Mouse (Mus musculus) neural tube, embryonic 13.5 days (tissue): ENCODE results near the gene Gal3st2c. TPM values are rescaled to one million over a fixed set of nuclear protein-coding genes. Genes with fewer than 3 reads are reported as not detected.
A peak's percentile ranks its signal among the peaks of the same experiment; 100 is the strongest.
"Not testable (repeated sequence)": the region's sequence is repeated elsewhere in the genome, so short reads cannot be mapped to it uniquely, and the experiment has no call there.

Source experiments
- ATAC-seq: fragments of 200-750 bp; cut with Nextera tagmentation; 2 replicates; pipeline ENCODE4 v1.8.0; 2017; ENCODE audit warnings: low read depth, mild to moderate bottlenecking, moderate TSS enrichment, moderate library complexity
- H3K27ac ChIP-seq: fragments of 300-500 bp; sonication (generic); replicated peaks from 2 replicates; pipeline ENCODE4 v1.5.1; 2015; ENCODE audit warnings: moderate library complexity, mild to moderate bottlenecking, inconsistent platforms
- H3K27me3 ChIP-seq: fragments of 300-500 bp; sonication (generic); 2 replicates; pipeline ENCODE4 v1.6.1; 2015; ENCODE audit warnings: mild to moderate bottlenecking, inconsistent platforms
- H3K36me3 ChIP-seq: fragments of 300-500 bp; sonication (generic); 2 replicates; pipeline ENCODE4 v1.6.1; 2015; ENCODE audit warnings: mild to moderate bottlenecking, inconsistent platforms
- H3K4me1 ChIP-seq: fragments of 300-500 bp; sonication (generic); replicated peaks from 2 replicates; pipeline ENCODE4 v1.6.1; 2015; ENCODE audit warnings: inconsistent platforms
- H3K4me2 ChIP-seq: fragments of 300-500 bp; sonication (generic); 2 replicates; pipeline ENCODE4 v1.6.1; 2015; ENCODE audit warnings: inconsistent platforms, mild to moderate bottlenecking, moderate library complexity
- H3K4me3 ChIP-seq: fragments of 300-500 bp; sonication (generic); 2 replicates; pipeline ENCODE4 v1.5.1; 2015; ENCODE audit warnings: mild to moderate bottlenecking, inconsistent platforms
- H3K9ac ChIP-seq: fragments of 300-500 bp; sonication (generic); 2 replicates; pipeline ENCODE4 v1.6.1; 2015; ENCODE audit warnings: moderate library complexity, mild to moderate bottlenecking, inconsistent platforms
- H3K9me3 ChIP-seq: fragments of 300-500 bp; sonication (generic); 2 replicates; pipeline ENCODE4 v1.6.1; 2016; ENCODE audit warnings: inconsistent platforms
- WGBS: fragments of 180-500 bp; shearing (Covaris S2); methylation state at CpG from one replicate; pipeline ENCODE4 v1.1.7; 2015; 5-methylcytosine and 5-hydroxymethylcytosine counted together
- polyA plus RNA-seq: library from polyadenylated mRNA; unstranded; fragments of >200 nt; fragmentation: Nextera tagmentation; extraction: Ambion mirVana; gene quantifications from 2 replicates; pipeline ENCODE4 v1.2.1, GENCODE M21; 2015

Gene Gal3st2c
- polyA plus RNA-seq, 1 experiment from 2014 or later = not detected

- not testable (repeated sequence) for H3K4me2 ChIP-seq, ATAC-seq, H3K4me1 ChIP-seq, H3K36me3 ChIP-seq, H3K9ac ChIP-seq, H3K4me3 ChIP-seq, H3K27ac ChIP-seq, H3K9me3 ChIP-seq, H3K27me3 ChIP-seq
- WGBS = 80% methylated on average over 2 of the region's 2 CpGs
Observed at GRCm38 (mm10) chr1:94005954-94006506, 15.7 kb downstream of the Gal3st2c start.

GRCm38 (mm10) chr1:94008826-94009225, 18.5 kb downstream of the Gal3st2c start:
- H3K4me1 ChIP-seq, H3K27ac ChIP-seq, H3K27me3 ChIP-seq, ATAC-seq, H3K9ac ChIP-seq, H3K4me2 ChIP-seq, H3K4me3 ChIP-seq, H3K36me3 ChIP-seq, H3K9me3 ChIP-seq: not testable (repeated sequence)
- WGBS = 89% methylated on average over 16 of the region's 19 CpGs

DNA sequence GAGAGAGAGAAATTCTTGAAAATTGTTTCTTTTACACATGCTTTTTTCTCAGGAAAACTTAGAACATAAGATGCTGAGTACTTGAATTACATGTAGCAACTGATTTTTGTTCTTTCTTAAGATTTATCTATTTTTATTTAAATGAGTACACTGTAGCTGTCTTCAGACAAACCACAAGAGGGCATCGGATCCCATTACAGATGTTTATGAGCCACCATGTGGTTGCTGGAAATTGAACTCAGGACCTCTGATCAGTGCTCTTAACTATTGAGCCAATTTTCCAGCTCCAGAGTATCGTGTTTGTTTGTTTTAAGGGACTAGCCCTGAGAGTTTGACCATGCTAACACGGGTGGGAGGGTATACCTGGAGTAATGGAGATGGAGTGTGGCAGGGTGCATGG, 21.3 kb downstream of the Gal3st2c start:
- H3K9ac ChIP-seq = no peak overlapping the region
- no peaks in the 10 kb centered on the region for H3K36me3 ChIP-seq
- no peak overlapping the region for H3K4me3 ChIP-seq
- H3K4me1 ChIP-seq = no peaks in the 10 kb centered on the region
- WGBS = 80% methylated on average over 3 of the region's 3 CpGs
- no peaks in the 10 kb centered on the region for H3K9me3 ChIP-seq
- no peak for ATAC-seq
- no peak overlapping the region for H3K4me2 ChIP-seq
- H3K27ac ChIP-seq = no peak overlapping the region
- H3K27me3 ChIP-seq = no peaks in the 10 kb centered on the region

- WGBS = 87% methylated on average over 6 of the region's 6 CpGs
- H3K9ac ChIP-seq = no peak within 1 kb of the TSS
- no peaks in the 10 kb centered on the region for H3K4me1 ChIP-seq
- H3K4me3 ChIP-seq = no peak within 1 kb of the TSS
- no peaks in the 10 kb centered on the region for H3K9me3 ChIP-seq
- H3K36me3 ChIP-seq = no peaks in the 10 kb centered on the region
- no peak within 1 kb of the TSS for H3K27ac ChIP-seq
- no peak for ATAC-seq
- H3K27me3 ChIP-seq = no peaks in the 10 kb centered on the region
- H3K4me2 ChIP-seq = no peak within 1 kb of the TSS
Observed at GRCm38 (mm10) chr1:94020151-94020550, 29.8 kb downstream of the Gal3st2c start, which contains the start of gene Neu4. Gene Neu4 (plus strand): TSS chr1:94020451.

DNA sequence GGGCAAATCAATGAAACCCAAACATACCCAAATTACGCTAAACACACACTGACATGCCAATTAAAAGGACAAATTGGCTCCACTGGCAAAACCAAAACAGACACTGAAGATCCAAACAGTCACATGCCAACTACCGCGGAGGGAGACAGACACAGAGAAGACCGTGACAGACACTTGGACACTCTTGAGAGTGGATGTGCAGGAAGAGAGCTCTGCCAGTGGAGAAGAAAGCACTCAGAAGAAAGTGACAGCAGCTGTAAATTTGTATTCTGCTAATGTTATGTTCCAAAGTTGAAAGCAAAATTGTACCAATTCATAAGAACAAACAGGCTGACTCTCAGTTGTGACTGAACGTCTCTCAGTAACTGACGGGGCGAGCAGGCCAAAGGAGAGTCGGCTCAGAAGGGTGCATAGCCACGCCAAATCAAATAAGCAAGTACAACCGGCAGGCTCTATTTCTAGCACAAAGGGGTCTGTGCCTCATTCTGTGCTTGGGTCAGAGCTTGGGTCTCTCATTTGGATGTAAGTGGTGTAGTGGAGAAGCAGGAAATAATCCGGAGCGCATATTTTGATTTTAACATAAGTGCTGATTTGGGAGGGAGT, 37.3 kb downstream of the Gal3st2c start:
- Histone ChIP-seq H3K4me1 (no peaks in the 10 kb centered on the region), H3K9me3 (no peaks in the 10 kb centered on the region), H3K36me3 (no peaks in the 10 kb centered on the region), H3K4me2 (no peak overlapping the region), H3K4me3 (no peak overlapping the region), H3K27ac (no peak overlapping the region), H3K27me3 (no peaks in the 10 kb centered on the region), H3K9ac (no peak overlapping the region)
- 88% methylated on average over 12 of the region's 12 CpGs for WGBS
- ATAC-seq = no peak

DNA sequence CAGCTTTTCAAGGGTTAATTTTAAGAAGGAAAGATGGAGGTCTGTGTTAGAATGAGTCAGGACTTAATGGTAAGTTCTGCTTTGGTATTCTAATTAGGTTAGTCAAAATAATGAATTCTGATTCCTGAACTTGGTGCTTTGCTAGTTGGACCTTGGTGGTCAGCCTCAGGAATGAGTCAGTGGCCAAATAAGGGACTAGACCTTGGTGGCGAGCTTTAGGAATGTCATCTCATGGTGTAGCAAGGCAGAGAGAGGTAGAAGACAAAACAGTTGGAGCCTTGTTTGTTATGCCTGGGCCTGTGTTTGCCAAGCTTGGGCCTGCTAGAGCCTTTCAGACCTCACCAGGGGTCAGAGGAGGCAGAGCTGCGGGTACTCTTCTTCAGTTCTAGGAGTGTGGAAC, 38.4 kb downstream of the Gal3st2c start:
- Histone ChIP-seq H3K4me2 (no peak overlapping the region), H3K27me3 (no peaks in the 10 kb centered on the region), H3K36me3 (no peaks in the 10 kb centered on the region), H3K9ac (no peak overlapping the region), H3K27ac (no peak overlapping the region), H3K9me3 (no peaks in the 10 kb centered on the region), H3K4me1 (no peaks in the 10 kb centered on the region), H3K4me3 (no peak overlapping the region)
- WGBS = 92% methylated on average over 2 of the region's 2 CpGs
- no peak for ATAC-seq

- WGBS = 89% methylated on average over 2 of the region's 2 CpGs
- no peak overlapping the region for H3K4me3 ChIP-seq
- H3K27me3 ChIP-seq = no peaks in the 10 kb centered on the region
- H3K27ac ChIP-seq = no peak overlapping the region
- no peaks in the 10 kb centered on the region for H3K9me3 ChIP-seq
- H3K36me3 ChIP-seq = no peaks in the 10 kb centered on the region
- no peak overlapping the region for H3K4me2 ChIP-seq
- H3K9ac ChIP-seq = no peak overlapping the region
- peaks cover 12% of the 10 kb centered on the region for H3K4me1 ChIP-seq
- no peak for ATAC-seq
Observed at GRCm38 (mm10) chr1:94033075-94033602, 42.8 kb downstream of the Gal3st2c start.

GRCm38 (mm10) chr1:94034984-94035743, 44.9 kb downstream of the Gal3st2c start:
- no peaks in the 10 kb centered on the region for H3K36me3 ChIP-seq
- peak overlapping the region; percentile 74 for H3K27ac ChIP-seq
- under 1% methylated on average over 25 of the region's 25 CpGs for WGBS
- peaks cover 12% of the 10 kb centered on the region for H3K4me1 ChIP-seq
- peak overlapping the region; percentile 43 for H3K4me3 ChIP-seq
- H3K4me2 ChIP-seq = peak overlapping the region; percentile 77
- H3K9me3 ChIP-seq = no peaks in the 10 kb centered on the region
- no peaks in the 10 kb centered on the region for H3K27me3 ChIP-seq
- peak overlapping the region; percentile 67 for H3K9ac ChIP-seq
- ATAC-seq = peak; percentile 95

DNA sequence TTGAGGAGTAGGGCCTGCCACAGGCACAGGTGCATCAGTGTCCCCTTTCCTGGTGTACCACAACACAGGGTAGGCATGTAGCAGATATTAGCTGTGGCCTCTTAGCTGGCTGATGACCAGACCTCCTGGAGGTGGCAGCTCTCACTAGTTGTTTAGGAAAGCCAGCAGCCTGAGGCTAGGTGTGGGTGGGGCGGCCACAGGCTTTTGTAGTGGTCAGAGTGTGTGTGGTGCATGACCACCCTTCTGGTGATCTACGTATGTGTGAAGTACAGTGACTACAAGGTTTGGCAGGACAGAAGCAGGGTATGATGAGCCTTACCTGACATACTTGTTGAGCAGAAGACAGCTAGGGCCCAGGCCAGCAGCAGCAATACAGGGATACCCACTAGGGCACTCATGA, 50.1 kb downstream of the Gal3st2c start:
- Histone ChIP-seq H3K9ac (no peak overlapping the region), H3K4me1 (peaks cover 8% of the 10 kb centered on the region), H3K36me3 (no peaks in the 10 kb centered on the region), H3K4me2 (no peak overlapping the region), H3K27me3 (no peaks in the 10 kb centered on the region), H3K27ac (no peak overlapping the region), H3K4me3 (no peak overlapping the region), H3K9me3 (no peaks in the 10 kb centered on the region)
- ATAC-seq = no peak
- 85% methylated on average over 2 of the region's 2 CpGs for WGBS

- WGBS = 70% methylated on average over 3 of the region's 3 CpGs
- no peak overlapping the region for H3K4me2 ChIP-seq
Observed at GRCm38 (mm10) chr1:94045559-94045958, 55.2 kb downstream of the Gal3st2c start.

DNA sequence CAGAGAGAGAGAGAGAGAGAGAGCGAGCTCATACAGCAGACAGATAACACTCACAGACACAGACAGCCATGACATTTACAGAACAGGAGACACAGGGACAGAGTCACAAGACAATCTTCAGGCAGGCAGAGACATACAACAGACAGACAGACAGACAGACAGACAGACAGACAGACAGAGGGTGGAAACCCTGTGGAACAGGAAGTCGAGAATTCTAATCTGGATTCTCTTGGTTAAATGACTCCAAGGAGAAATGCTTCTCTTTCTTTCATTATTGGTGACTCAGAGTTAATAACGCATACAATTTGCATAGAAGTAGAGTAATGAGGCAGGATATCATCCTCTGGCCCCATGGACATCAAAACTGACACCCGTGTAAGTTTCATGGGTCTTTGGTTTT, 56.2 kb downstream of the Gal3st2c start:
- Histone ChIP-seq H3K4me1 (no peaks in the 10 kb centered on the region), H3K27me3 (no peaks in the 10 kb centered on the region), H3K36me3 (no peaks in the 10 kb centered on the region), H3K9me3 (no peaks in the 10 kb centered on the region), H3K4me3 (no peak overlapping the region), H3K4me2 (no peak overlapping the region), H3K9ac (no peak overlapping the region), H3K27ac (no peak overlapping the region)
- ATAC-seq = no peak
- WGBS = 80% methylated on average over 4 of the region's 4 CpGs

More at GRCm38 (mm10) chr1:94045559-94045958, 55.2 kb downstream of the Gal3st2c start:
- Histone ChIP-seq H3K27me3 (no peaks in the 10 kb centered on the region), H3K9ac (no peak overlapping the region), H3K36me3 (no peaks in the 10 kb centered on the region), H3K4me1 (no peaks in the 10 kb centered on the region), H3K9me3 (no peaks in the 10 kb centered on the region), H3K27ac (no peak overlapping the region), H3K4me3 (no peak overlapping the region)
- no peak for ATAC-seq

GRCm38 (mm10) chr1:94051104-94051503, 60.8 kb downstream of the Gal3st2c start:
- Histone ChIP-seq H3K4me3 (no peak overlapping the region), H3K27me3 (no peaks in the 10 kb centered on the region), H3K4me2 (no peak overlapping the region), H3K9ac (no peak overlapping the region), H3K36me3 (no peaks in the 10 kb centered on the region), H3K27ac (no peak overlapping the region), H3K9me3 (no peaks in the 10 kb centered on the region), H3K4me1 (no peaks in the 10 kb centered on the region)
- WGBS = 89% methylated on average over 5 of the region's 5 CpGs
- ATAC-seq = no peak
